8 mouse cellular contexts compared by ENCODE assay signal in genomic region chr5:135935176-135935523, GRCm38 (mm10). TPM values are rescaled to one million over a fixed set of nuclear protein-coding genes. Genes with fewer than 3 reads are reported as not detected.
DNase-seq lines count a peak whose midpoint lies in the region; ATAC-seq lines count a peak whose summit lies in the region.

No protein-coding gene starts in this region.

- H3K4me3 ChIP-seq in forebrain, embryonic 16.5 days (replicated peaks; ENCODE audit: low read length), result peak overlapping the region; percentile 88
- H3K4me3 ChIP-seq in liver, embryonic 16.5 days (ENCODE audit: low read depth, low read length), result peak overlapping the region; percentile 98

- ATAC-seq in frontal cortex, adult (ENCODE audit: low TSS enrichment), result peak; percentile 1; the same call in 1 of the 2 replicates
- peak; percentile 3 for ATAC-seq in CD4-positive, CD25-positive, alpha-beta regulatory T cell, adult 4 months
- peak; percentile 11 for ATAC-seq in forebrain, embryonic 16.5 days
- ATAC-seq in liver, embryonic 16.5 days (ENCODE audit: low read depth), result 0 out of 2 replicates have a peak, but pooled peaks have one; percentile 5

- 51% methylated on average over 7 of the region's 7 CpGs for WGBS in forebrain, embryonic 16.5 days
- 43% methylated on average over 7 of the region's 7 CpGs for WGBS in liver, embryonic 16.5 days (ENCODE audit: insufficient replicate concordance)

- peak overlapping the region; percentile 98 for H3K27ac ChIP-seq in forebrain, embryonic 16.5 days (ENCODE audit: low read length)
- peak overlapping the region; percentile 97 for H3K27ac ChIP-seq in liver, embryonic 16.5 days (ENCODE audit: low read length)

- H3K9me3 ChIP-seq in forebrain, embryonic 16.5 days (ENCODE audit: control insufficient read depth, low read length), result no peaks in the 10 kb centered on the region
- H3K9me3 ChIP-seq in liver, embryonic 16.5 days (replicated peaks; ENCODE audit: control insufficient read depth, low read length), result no peaks in the 10 kb centered on the region

- H3K4me2 ChIP-seq in forebrain, embryonic 16.5 days (ENCODE audit: low read length), result peak overlapping the region; percentile 51
- peak overlapping the region; percentile 89 for H3K4me2 ChIP-seq in liver, embryonic 16.5 days (ENCODE audit: low read depth, low read length)

- intact Hi-C loops in gastrocnemius, postnatal 14 days (cut with DNase I; ENCODE audit: low total_unique reads), result no loop called here

- peak overlapping the region; percentile 93 for H3K9ac ChIP-seq in forebrain, embryonic 16.5 days (replicated peaks; ENCODE audit: low read depth, low read length)
- peak overlapping the region; percentile 91 for H3K9ac ChIP-seq in liver, embryonic 16.5 days (ENCODE audit: low read depth, low read length)

- no peak for DNase-seq in frontal cortex, adult 2 months (ENCODE audit: extremely low spot score in 1 of 2, low spot score in 1 of 2)
- DNase-seq in T-cell, adult 2 months (ENCODE audit: low spot score), result no peak
- no peak for DNase-seq in left cerebral cortex, adult 11 months (ENCODE audit: low spot score)
- DNase-seq in gastrocnemius, postnatal 14 days, result no peak

- H3K36me3 ChIP-seq in forebrain, embryonic 16.5 days (ENCODE audit: control insufficient read depth, insufficient read depth), result peaks cover 6% of the 10 kb centered on the region
- H3K36me3 ChIP-seq in liver, embryonic 16.5 days (ENCODE audit: control insufficient read depth, insufficient read depth), result peaks cover 8% of the 10 kb centered on the region

- H3K27me3 ChIP-seq in forebrain, embryonic 16.5 days (replicated peaks; ENCODE audit: control insufficient read depth, insufficient read depth, low read length), result no peaks in the 10 kb centered on the region
- H3K27me3 ChIP-seq in liver, embryonic 16.5 days (ENCODE audit: control insufficient read depth, insufficient read depth, low read depth, low read length), result no peaks in the 10 kb centered on the region

- H3K4me1 ChIP-seq in forebrain, embryonic 16.5 days (replicated peaks; ENCODE audit: control insufficient read depth, insufficient read depth, low read length), result peaks cover 29% of the 10 kb centered on the region
- H3K4me1 ChIP-seq in liver, embryonic 16.5 days (ENCODE audit: control insufficient read depth, low read depth, low read length), result peaks cover 19% of the 10 kb centered on the region

RNA-seq across cellular contexts. Expression of gene Ywhag, which starts 0.7 kb away (rescaled TPM):
- 528 and 551 TPM in 2 replicates for polyA plus RNA-seq in frontal cortex, adult 2 months (2012; rRNA removed)
- polyA plus RNA-seq in CD4-positive, CD25-positive, alpha-beta regulatory T cell, adult 4 months (2017; shearing (Covaris generic)), result 10 to 100 TPM; 29.6 to 47.8 TPM
- 870 and 902 TPM in 2 replicates for polyA plus RNA-seq in forebrain, embryonic 16.5 days (2015; fragmentation: Nextera tagmentation; extraction: Ambion mirVana)
- 59.2 and 60.1 TPM in 2 replicates for polyA plus RNA-seq in liver, embryonic 16.5 days (2015; fragmentation: Nextera tagmentation; extraction: Ambion mirVana)
- 100 to 1,000 TPM; 305 to 325 TPM for total RNA-seq in gastrocnemius, postnatal 14 days (2021)

RNA-seq across cellular contexts. Expression of gene Ssc4d, which starts 39.2 kb away (rescaled TPM):
- polyA plus RNA-seq in frontal cortex, adult 2 months (2012; rRNA removed), result 2.6 and 2.9 TPM in 2 replicates
- 1 to 10 TPM; 1.3 to 2.3 TPM for polyA plus RNA-seq in CD4-positive, CD25-positive, alpha-beta regulatory T cell, adult 4 months (2017; shearing (Covaris generic))
- polyA plus RNA-seq in forebrain, embryonic 16.5 days (2015; fragmentation: Nextera tagmentation; extraction: Ambion mirVana), result 0.71 and 1.0 TPM in 2 replicates
- polyA plus RNA-seq in liver, embryonic 16.5 days (2015; fragmentation: Nextera tagmentation; extraction: Ambion mirVana), result 1.5 and 1.7 TPM in 2 replicates
- total RNA-seq in gastrocnemius, postnatal 14 days (2021), result 1 to 10 TPM in 1 of 2 experiments, under 1 TPM in 1; 0.73 to 1.6 TPM

RNA-seq across cellular contexts. Expression of gene Zp3, which starts 44.7 kb away (rescaled TPM):
- 0.06 TPM in 1 of 2 replicates, not detected in the other for polyA plus RNA-seq in frontal cortex, adult 2 months (2012; rRNA removed)
- not detected for polyA plus RNA-seq in CD4-positive, CD25-positive, alpha-beta regulatory T cell, adult 4 months (2017; shearing (Covaris generic))
- 0.19 TPM in 1 of 2 replicates, not detected in the other for polyA plus RNA-seq in forebrain, embryonic 16.5 days (2015; fragmentation: Nextera tagmentation; extraction: Ambion mirVana)
- 0.06 TPM in 1 of 2 replicates, not detected in the other for polyA plus RNA-seq in liver, embryonic 16.5 days (2015; fragmentation: Nextera tagmentation; extraction: Ambion mirVana)
- not detected for total RNA-seq in gastrocnemius, postnatal 14 days (2021)

RNA-seq across cellular contexts. Expression of gene Hspb1, which starts 47.4 kb away (rescaled TPM):
- 29.6 and 40.7 TPM in 2 replicates for polyA plus RNA-seq in frontal cortex, adult 2 months (2012; rRNA removed)
- 1 to 10 TPM in 1 of 2 experiments, not detected in 1; 1.3 TPM for polyA plus RNA-seq in CD4-positive, CD25-positive, alpha-beta regulatory T cell, adult 4 months (2017; shearing (Covaris generic))
- polyA plus RNA-seq in forebrain, embryonic 16.5 days (2015; fragmentation: Nextera tagmentation; extraction: Ambion mirVana), result 7.3 and 9.6 TPM in 2 replicates
- 9.8 and 19.9 TPM in 2 replicates for polyA plus RNA-seq in liver, embryonic 16.5 days (2015; fragmentation: Nextera tagmentation; extraction: Ambion mirVana)
- 100 to 1,000 TPM; 257 to 459 TPM for total RNA-seq in gastrocnemius, postnatal 14 days (2021)

RNA-seq across cellular contexts. Expression of gene Dtx2, which starts 59.5 kb away (rescaled TPM):
- 10.5 and 10.6 TPM in 2 replicates for polyA plus RNA-seq in frontal cortex, adult 2 months (2012; rRNA removed)
- polyA plus RNA-seq in CD4-positive, CD25-positive, alpha-beta regulatory T cell, adult 4 months (2017; shearing (Covaris generic)), result 10 to 100 TPM in 1 of 2 experiments, 1 to 10 TPM in 1; 7.9 to 14.1 TPM
- 26.4 and 28.1 TPM in 2 replicates for polyA plus RNA-seq in forebrain, embryonic 16.5 days (2015; fragmentation: Nextera tagmentation; extraction: Ambion mirVana)
- 6.0 and 6.5 TPM in 2 replicates for polyA plus RNA-seq in liver, embryonic 16.5 days (2015; fragmentation: Nextera tagmentation; extraction: Ambion mirVana)
- 1 to 10 TPM; 6.7 to 7.5 TPM for total RNA-seq in gastrocnemius, postnatal 14 days (2021)
